Mouse (Mus musculus): ENCODE data around the gene Gm17727.
"Not testable (repeated sequence)": the region's sequence is repeated elsewhere in the genome, so short reads cannot be mapped to it uniquely, and the experiment has no call there.

The Gm17727 gene

GRCm38 (mm10) chr9:35778009-35778408, at the start of gene Gm17727:
TSS of gene Gm17727 (minus strand) at chr9:35778109.
- DNase-seq (ENCODE audit: low spot score in 2 of 2) = no peak

- DNase-seq (ENCODE audit: low spot score in 2 of 2) = not testable (repeated sequence)
Measured at GRCm38 (mm10) chr9:35817881-35818280, 40.0 kb upstream of the Gm17727 start.

GRCm38 (mm10) chr9:35798146-35798545, 20.2 kb upstream of the Gm17727 start:
- DNase-seq (ENCODE audit: low spot score in 2 of 2) = no peak

GRCm38 (mm10) chr9:35790001-35790400, 12.1 kb upstream of the Gm17727 start, which contains the start of the genes Gm27235 and D730048I06Rik:
TSS of gene Gm27235 (minus strand) at chr9:35790101.
TSS of gene D730048I06Rik (minus strand) at chr9:35790112.
- no peak for DNase-seq (ENCODE audit: low spot score in 2 of 2)

- no peak for DNase-seq (ENCODE audit: low spot score in 2 of 2)
Measured at GRCm38 (mm10) chr9:35756843-35757242, 21.1 kb downstream of the Gm17727 start.

GRCm38 (mm10) chr9:35740749-35741148, 37.2 kb downstream of the Gm17727 start, which contains the start of gene Gm17677:
TSS of gene Gm17677 (plus strand) at chr9:35741049.
- no peak for DNase-seq (ENCODE audit: low spot score in 2 of 2)
